Mouse (Mus musculus) layer of hippocampus, adult 8-10 months (tissue): ENCODE results near the gene Klrc1. TPM values are rescaled to one million over a fixed set of nuclear protein-coding genes. Genes with fewer than 3 reads are reported as not detected.
"Not testable (repeated sequence)": the region's sequence is repeated elsewhere in the genome, so short reads cannot be mapped to it uniquely, and the experiment has no call there.

Experiments
- DNase-seq, 2 experiments: peaks; one replicate each; pipeline ENCODE4 v3.0.0; 2022; ENCODE audit warnings: low spot score in 2 of 2
- microRNA-seq, 2 experiments: library from miRNA; unstranded; fragments of <30 nt; microRNA quantifications; one replicate each; pipeline ENCODE4 v1.2.0; 2022
- total RNA-seq, 4 experiments: library from RNA; stranded (reverse); gene quantifications; 2 replicates each; pipeline ENCODE4 v1.2.4; 2022

Klrc1 gene
- not detected for total RNA-seq

DNA sequence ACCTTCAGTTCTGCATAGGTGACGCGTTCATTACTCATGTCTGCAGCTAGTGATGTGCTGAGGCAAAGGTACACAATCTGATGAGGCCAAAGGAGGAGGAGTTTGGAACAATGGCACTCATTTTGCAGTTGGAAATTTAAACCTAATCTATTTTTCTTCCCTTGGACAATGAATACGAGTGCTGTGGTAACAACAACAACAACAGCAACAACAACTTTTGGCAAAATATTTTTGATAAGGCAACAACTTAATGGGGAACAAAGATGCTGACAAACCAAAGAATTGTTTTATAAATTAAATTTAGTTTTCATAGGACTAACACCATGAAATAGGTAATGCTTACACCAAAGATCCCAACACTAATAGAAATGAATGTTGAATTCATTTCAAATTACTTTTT is at the start of gene Klrc1:
Gene Klrc1, minus strand, starts transcription at position 101 of the 400 bp plus-strand sequence.
- no peak for DNase-seq

- no peak for DNase-seq
These were observed 48.5 kb upstream of the Klrc1 start for GRCm38 (mm10) chr6:129727237-129727636.

DNA sequence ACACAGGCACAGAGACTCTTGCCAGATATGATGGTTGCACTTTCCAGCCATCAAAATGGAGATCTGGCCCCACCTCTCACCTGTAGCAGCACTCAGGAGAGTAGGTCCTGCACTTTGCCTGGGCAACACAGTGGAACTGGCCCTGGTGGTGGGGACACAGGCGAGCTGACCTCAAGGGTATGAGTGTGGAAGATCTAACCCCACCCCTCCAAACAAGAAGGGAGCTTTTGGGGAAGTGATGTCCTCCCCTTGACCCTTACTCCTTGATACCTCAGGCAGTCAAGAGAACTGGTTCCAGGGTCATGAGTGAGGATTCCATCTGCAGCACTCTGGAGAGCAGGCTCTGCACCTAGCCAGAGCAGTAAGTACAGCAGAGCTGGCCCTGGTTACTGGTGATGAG is 42.6 kb upstream of the Klrc1 start:
- DNase-seq, result no peak

DNA sequence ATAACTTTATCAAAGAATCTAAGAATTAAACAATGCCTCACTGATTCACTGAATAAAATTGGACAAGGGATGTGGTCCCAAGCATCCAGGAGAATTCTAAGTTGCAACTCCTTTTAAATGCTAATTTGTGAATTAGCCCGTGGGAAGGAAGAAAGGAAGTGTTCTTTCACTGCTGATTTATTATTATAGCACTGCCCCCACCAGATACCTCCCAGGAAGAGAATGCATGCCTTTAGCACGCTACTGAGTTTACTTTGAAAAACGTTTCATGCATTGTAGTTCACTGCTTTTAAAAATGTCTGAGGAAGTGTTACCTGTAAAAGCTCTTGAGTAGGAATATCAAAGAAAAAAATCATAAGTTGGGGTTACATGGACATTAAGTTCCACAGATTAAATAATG is 41.7 kb upstream of the Klrc1 start:
- DNase-seq, result no peak

DNA sequence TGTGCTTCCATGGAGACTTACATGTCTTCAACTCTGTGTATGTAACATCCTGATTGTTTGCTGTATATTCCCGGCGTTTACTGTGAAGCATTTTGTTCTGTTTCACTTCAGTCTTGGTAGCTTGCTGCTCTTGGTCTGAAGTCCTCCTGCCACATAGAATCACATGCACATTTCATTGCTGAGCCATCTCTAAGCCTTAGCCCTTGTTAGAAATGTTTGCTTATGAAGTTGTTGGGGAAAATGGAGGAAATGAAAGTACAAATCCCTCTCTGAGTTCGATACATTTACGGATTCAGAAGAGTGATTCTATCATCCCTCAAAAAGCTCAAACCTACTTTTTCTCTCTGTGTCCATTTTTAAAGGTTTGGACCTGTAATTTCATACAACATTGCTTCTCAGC is 38.3 kb upstream of the Klrc1 start, which contains the start of gene Klri1:
Gene Klri1, minus strand, starts transcription at position 101 of the 400 bp plus-strand sequence.
- no peak for DNase-seq

DNA sequence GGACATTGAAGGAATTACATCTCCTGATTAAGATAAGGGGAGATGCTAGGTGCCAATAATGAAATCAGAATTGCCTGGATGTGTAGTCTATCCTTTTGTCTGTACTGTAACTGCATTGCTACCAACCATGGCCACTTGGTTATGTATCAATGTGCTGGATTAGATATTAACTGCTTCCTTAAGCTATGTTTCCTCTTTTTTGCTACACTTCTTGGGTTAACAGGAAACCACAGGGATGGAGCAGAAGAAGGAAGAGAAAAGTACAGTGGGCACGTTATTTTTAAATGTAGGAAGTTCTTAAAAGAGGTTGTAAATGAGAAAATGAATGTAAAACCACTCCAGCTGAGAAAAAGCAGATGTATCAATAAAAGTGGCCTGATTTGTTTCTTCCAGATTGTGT is 34.8 kb upstream of the Klrc1 start:
- DNase-seq, result no peak

DNA sequence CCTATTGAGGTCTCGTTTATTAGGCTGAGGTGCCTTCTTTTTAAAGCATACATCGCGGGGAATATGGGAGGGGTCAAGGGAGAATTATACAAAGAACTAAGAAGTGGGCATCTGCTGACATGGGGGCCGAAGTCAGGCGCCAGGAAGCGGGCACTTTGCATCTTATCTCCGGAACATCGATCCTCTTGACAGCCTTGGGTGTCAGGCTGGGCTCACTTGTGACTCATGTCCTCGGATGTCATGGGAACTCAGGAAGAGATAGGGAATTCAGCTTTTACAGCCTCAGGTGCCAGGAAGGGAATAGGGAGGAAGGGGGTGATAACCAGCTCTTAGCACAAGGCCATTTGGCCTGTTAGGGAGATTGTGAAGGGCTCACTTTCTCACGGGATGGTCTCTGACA is 12.7 kb upstream of the Klrc1 start:
- not testable (repeated sequence) for DNase-seq

GRCm38 (mm10) chr6:129680379-129680778 is 1.6 kb upstream of the Klrc1 start:
- no peak for DNase-seq

DNA sequence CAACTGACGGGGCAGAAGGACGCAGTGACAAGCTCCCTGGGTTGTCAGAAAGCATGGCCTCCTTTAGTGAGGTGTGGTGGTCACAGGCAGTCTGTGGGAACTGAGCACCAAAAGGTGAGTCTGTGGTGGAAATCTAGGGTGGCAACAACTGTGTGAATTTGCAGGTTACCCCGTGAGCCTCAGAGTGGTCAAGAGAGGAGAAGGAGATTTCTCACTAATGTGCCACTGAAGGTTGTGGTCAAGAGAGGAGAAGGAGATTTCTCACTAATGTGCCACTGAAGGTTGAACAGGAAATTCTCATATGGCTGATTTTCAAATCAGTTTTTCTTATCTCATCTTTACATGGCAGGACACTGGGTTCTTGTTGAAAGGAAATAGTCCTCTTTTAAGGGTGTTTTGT is 17.5 kb downstream of the Klrc1 start:
- DNase-seq, result not testable (repeated sequence)

- DNase-seq, result not testable (repeated sequence)
These were observed 18.2 kb downstream of the Klrc1 start, which contains the start of gene Klrc2 for GRCm38 (mm10) chr6:129660589-129660988. Klrc2 (minus strand) TSS chr6:129660689.

DNA sequence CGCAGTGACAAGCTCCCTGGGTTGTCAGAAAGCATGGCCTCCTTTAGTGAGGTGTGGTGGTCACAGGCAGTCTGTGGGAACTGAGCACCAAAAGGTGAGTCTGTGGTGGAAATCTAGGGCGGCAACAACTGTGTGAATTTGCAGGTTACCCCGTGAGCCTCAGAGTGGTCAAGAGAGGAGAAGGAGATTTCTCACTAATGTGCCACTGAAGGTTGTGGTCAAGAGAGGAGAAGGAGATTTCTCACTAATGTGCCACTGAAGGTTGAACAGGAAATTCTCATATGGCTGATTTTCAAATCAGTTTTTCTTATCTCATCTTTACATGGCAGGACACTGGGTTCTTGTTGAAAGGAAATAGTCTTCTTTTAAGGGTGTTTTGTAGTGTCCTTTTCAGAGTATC is 34.7 kb downstream of the Klrc1 start:
- DNase-seq, result not testable (repeated sequence)

DNA sequence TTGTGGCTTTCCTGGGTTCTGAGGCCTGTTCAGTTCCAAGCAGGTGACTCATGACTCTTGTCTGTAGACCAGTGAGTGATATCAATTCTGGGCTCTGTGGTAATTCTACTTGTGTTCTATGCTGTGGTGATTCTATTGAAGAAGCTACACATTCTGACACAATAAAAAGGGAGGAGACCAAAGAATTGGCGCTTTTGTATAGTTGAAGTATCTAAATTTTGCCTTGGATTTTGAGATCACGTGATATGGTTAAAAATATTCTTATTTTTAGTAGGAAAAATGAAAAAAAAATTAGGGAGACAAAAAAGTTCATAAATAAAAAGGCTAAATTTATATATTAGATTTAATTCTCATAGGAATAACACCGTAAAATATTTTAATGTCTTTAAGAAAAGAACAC is 35.5 kb downstream of the Klrc1 start, which contains the start of gene Klrc3:
Gene Klrc3, minus strand, starts transcription at position 101 of the 400 bp plus-strand sequence.
- DNase-seq, result not testable (repeated sequence)

GRCm38 (mm10) chr6:129631046-129631445 is 47.7 kb downstream of the Klrc1 start:
- DNase-seq, result not testable (repeated sequence)

DNA sequence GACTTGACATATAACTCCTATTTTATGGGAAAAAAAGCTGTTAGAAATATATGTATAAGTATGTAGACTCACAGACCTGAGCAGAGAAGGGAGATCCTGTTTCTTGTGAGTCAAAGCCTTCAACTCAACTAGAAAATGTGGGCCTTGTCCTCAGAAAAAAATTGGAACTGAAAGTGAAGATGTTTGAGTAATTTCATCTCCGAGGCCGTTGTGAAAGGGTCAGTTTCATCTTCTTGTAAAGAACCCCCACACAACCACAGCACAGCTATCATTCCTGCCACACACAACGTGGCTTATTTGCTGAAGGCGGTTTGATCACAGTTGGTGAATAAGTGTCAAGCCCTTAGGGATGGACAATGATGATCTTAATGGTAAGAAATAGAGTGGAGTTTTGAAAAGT is 55.0 kb downstream of the Klrc1 start, which contains the start of gene Klrk1:
Gene Klrk1, minus strand, starts transcription at position 130 of the 400 bp plus-strand sequence.
- no peak for DNase-seq

Small RNAs within 50 kb of the gene (microRNA-seq; reads per million reads assigned to microRNA genes)
- gene Mir680-1, result 0 reads per million in 2 experiments

Other genes starting within 250 kb of the Klrc1 start
- gene Clec1a, start 227.0 kb downstream of the Klrc1 start, total RNA-seq, result 1 to 10 TPM; 3.2 to 4.8 (median 4.3) TPM
- not detected for gene Olr1, start 171.8 kb downstream of the Klrc1 start, total RNA-seq
- not detected for gene Tmem52b, start 166.4 kb downstream of the Klrc1 start, total RNA-seq
- 100 to 1,000 TPM; 665 to 765 (median 700) TPM for gene Gabarapl1, start 145.8 kb downstream of the Klrc1 start, total RNA-seq
- gene Klre1, start 101.1 kb downstream of the Klrc1 start, total RNA-seq, result not detected
- gene Klrd1, start 87.2 kb downstream of the Klrc1 start, total RNA-seq, result not detected
- gene Klrk1, start 55.1 kb downstream of the Klrc1 start, total RNA-seq, result not detected
- gene Klrc3, start 35.6 kb downstream of the Klrc1 start, total RNA-seq, result not detected
- gene Klrc2, start 18.3 kb downstream of the Klrc1 start, total RNA-seq, result not detected
- not detected for gene Klri1, start 38.2 kb upstream of the Klrc1 start, total RNA-seq
- gene Klri2, start 61.5 kb upstream of the Klrc1 start, total RNA-seq, result not detected
- not detected for gene Gm156, start 105.3 kb upstream of the Klrc1 start, total RNA-seq
- gene Gm17631, start 183.7 kb upstream of the Klrc1 start, total RNA-seq, result not detected
- not detected for gene Klra17, start 197.7 kb upstream of the Klrc1 start, total RNA-seq
- not detected for gene Klra5, start 238.7 kb upstream of the Klrc1 start, total RNA-seq